ENCODE assay signal across 21 mouse cellular contexts in the genomic region with DNA sequence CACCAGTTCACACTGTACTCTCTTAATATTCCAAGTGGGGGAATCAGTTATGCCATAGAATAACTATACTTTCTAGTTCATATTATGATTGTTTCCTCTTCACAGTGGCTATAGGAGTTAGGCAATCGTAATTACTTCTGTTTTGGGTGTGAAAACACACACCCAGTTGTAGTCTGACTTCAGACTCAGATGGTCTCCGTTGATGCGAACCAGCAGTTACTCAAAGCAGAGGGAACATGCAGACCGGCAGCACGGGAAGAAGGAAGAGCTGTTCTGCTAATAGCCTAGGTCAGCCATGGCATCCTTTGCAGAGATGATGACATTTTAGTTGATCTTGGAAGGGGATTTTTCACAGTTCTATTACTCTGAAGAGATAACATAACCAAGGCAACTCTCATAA.
"Had no signal": no experiment of that assay in that cellular context is flagged by ENCODE, and none has a peak within 500 bp of the region (broad histone marks: within the 10 kb centered on the region; RNA-seq: fewer than 3 reads in every experiment).

No protein-coding gene starts in this region.

- H3K4me1 ChIP-seq: heart, embryonic 13.5 days; heart, embryonic 15.5 days; hindbrain, embryonic 13.5 days; hindbrain, embryonic 15.5 days; limb, embryonic 13.5 days; limb, embryonic 15.5 days had no signal

- H3K27me3 ChIP-seq: heart, embryonic 13.5 days; heart, embryonic 15.5 days; hindbrain, embryonic 13.5 days; hindbrain, embryonic 15.5 days; limb, embryonic 13.5 days; limb, embryonic 15.5 days had no signal

- ATAC-seq: hindbrain, postnatal 0 days; intestine, embryonic 16.5 days had no signal

- H3K36me3 ChIP-seq: heart, embryonic 13.5 days; heart, embryonic 15.5 days; hindbrain, embryonic 13.5 days; hindbrain, embryonic 15.5 days; limb, embryonic 13.5 days; limb, embryonic 15.5 days had no signal

- H3K9ac ChIP-seq: heart, embryonic 13.5 days; heart, embryonic 15.5 days; hindbrain, embryonic 13.5 days; hindbrain, embryonic 15.5 days; limb, embryonic 13.5 days; limb, embryonic 15.5 days; liver, embryonic 14.5 days had no signal

- DNase-seq: gastrocnemius, postnatal 14 days; heart, adult 18-20 months; heart, postnatal 14 days; heart, postnatal 36 days; kidney, adult 18-20 months; kidney, adult 8-10 months; kidney, postnatal 10 days; kidney, postnatal 25 days; kidney, postnatal 4 days; layer of hippocampus, postnatal 36 days; left cerebral cortex, postnatal 4 days had no signal

- H3K9me3 ChIP-seq: heart, embryonic 13.5 days; heart, embryonic 15.5 days; hindbrain, embryonic 13.5 days; hindbrain, embryonic 15.5 days; limb, embryonic 13.5 days; limb, embryonic 15.5 days had no signal

- H3K27ac ChIP-seq: heart, embryonic 13.5 days; heart, embryonic 15.5 days; hindbrain, embryonic 13.5 days; hindbrain, embryonic 15.5 days; hindbrain, postnatal 0 days; layer of hippocampus, adult 2 months; limb, embryonic 13.5 days; limb, embryonic 15.5 days; liver, embryonic 14.5 days had no signal

- H3K4me3 ChIP-seq: heart, embryonic 13.5 days; heart, embryonic 15.5 days; hindbrain, embryonic 13.5 days; hindbrain, embryonic 15.5 days; layer of hippocampus, adult 2 months; limb, embryonic 13.5 days; limb, embryonic 15.5 days had no signal
